ENCODE assay signal across 8 mouse cellular contexts in genomic region chr11:105270155-105270554, GRCm38 (mm10). TPM values are rescaled to one million over a fixed set of nuclear protein-coding genes. Genes with fewer than 3 reads are reported as not detected.
A peak's percentile ranks its signal among the peaks of the same experiment; 100 is the strongest.
DNase-seq lines count a peak whose midpoint lies in the region; ATAC-seq and TF ChIP-seq lines count a peak whose summit lies in the region.

No protein-coding gene starts in this region.

- H3K4me2 ChIP-seq in hindbrain, embryonic 14.5 days (replicated peaks), result no peak overlapping the region
- no peak overlapping the region for H3K4me2 ChIP-seq in hindbrain, embryonic 13.5 days
- H3K4me2 ChIP-seq in kidney, postnatal 0 days (ENCODE audit: low read length), result no peak overlapping the region

- no peaks in the 10 kb centered on the region for H3K9me3 ChIP-seq in hindbrain, embryonic 14.5 days (ENCODE audit: control insufficient read depth, low read length)
- no peaks in the 10 kb centered on the region for H3K9me3 ChIP-seq in hindbrain, embryonic 13.5 days
- H3K9me3 ChIP-seq in embryonic facial prominence, embryonic 10.5 days, result no peaks in the 10 kb centered on the region
- H3K9me3 ChIP-seq in kidney, postnatal 0 days (replicated peaks; ENCODE audit: low read length), result no peaks in the 10 kb centered on the region

- no peak for ATAC-seq in hindbrain, embryonic 14.5 days (ENCODE audit: low FRiP score)
- ATAC-seq in hindbrain, embryonic 13.5 days (ENCODE audit: low FRiP score), result no peak
- ATAC-seq in kidney, postnatal 0 days (replicated peaks; ENCODE audit: low FRiP score, low read depth), result no peak

- peak; percentile 73 for TF ChIP-seq CTCF in kidney, postnatal 0 days (IDR thresholded peaks at IDR 0.05; ENCODE audit: low read depth)

- no peaks in the 10 kb centered on the region for H3K4me1 ChIP-seq in hindbrain, embryonic 14.5 days (replicated peaks; ENCODE audit: control insufficient read depth, insufficient read depth, low read length)
- no peaks in the 10 kb centered on the region for H3K4me1 ChIP-seq in hindbrain, embryonic 13.5 days (replicated peaks)
- no peaks in the 10 kb centered on the region for H3K4me1 ChIP-seq in embryonic facial prominence, embryonic 10.5 days
- no peaks in the 10 kb centered on the region for H3K4me1 ChIP-seq in kidney, postnatal 0 days (replicated peaks; ENCODE audit: insufficient read depth, low read length)

- no peak overlapping the region for H3K27ac ChIP-seq in hindbrain, embryonic 14.5 days
- no peak overlapping the region for H3K27ac ChIP-seq in hindbrain, embryonic 13.5 days
- H3K27ac ChIP-seq in embryonic facial prominence, embryonic 10.5 days (replicated peaks), result no peak overlapping the region
- no peak overlapping the region for H3K27ac ChIP-seq in kidney, postnatal 0 days

- WGBS in hindbrain, embryonic 14.5 days, result 11% methylated on average over 2 of the region's 2 CpGs
- 16% methylated on average over 2 of the region's 2 CpGs for WGBS in hindbrain, embryonic 13.5 days
- 19% methylated on average over 2 of the region's 2 CpGs for WGBS in embryonic facial prominence, embryonic 10.5 days
- 20% methylated on average over 2 of the region's 2 CpGs for WGBS in kidney, postnatal 0 days

- DNase-seq in hindbrain, embryonic 14.5 days (ENCODE audit: low spot score), result peak; percentile 77
- peak; percentile 39 for DNase-seq in CD4-positive helper T cell, adult 2 months (ENCODE audit: low read depth, low spot score)
- peak; percentile 84 for DNase-seq in adipocyte (ENCODE audit: low spot score)
- peak; percentile 62 for DNase-seq in embryonic facial prominence, embryonic 10.5 days (ENCODE audit: low spot score)
- DNase-seq in kidney, postnatal 0 days (ENCODE audit: low spot score), result peak; percentile 84
- DNase-seq in lung, postnatal 36 days, result peak; percentile 83
- no peak for DNase-seq in ovary, postnatal 14 days (ENCODE audit: low spot score)

- no peaks in the 10 kb centered on the region for H3K27me3 ChIP-seq in hindbrain, embryonic 14.5 days (ENCODE audit: control insufficient read depth, insufficient read depth, low read length)
- H3K27me3 ChIP-seq in hindbrain, embryonic 13.5 days, result no peaks in the 10 kb centered on the region
- H3K27me3 ChIP-seq in embryonic facial prominence, embryonic 10.5 days (replicated peaks; ENCODE audit: low read depth, poor library complexity, severe bottlenecking), result no peaks in the 10 kb centered on the region
- no peaks in the 10 kb centered on the region for H3K27me3 ChIP-seq in kidney, postnatal 0 days (ENCODE audit: insufficient read depth, low read length)

- H3K36me3 ChIP-seq in hindbrain, embryonic 14.5 days (replicated peaks; ENCODE audit: control insufficient read depth, insufficient read depth), result peaks cover 69% of the 10 kb centered on the region
- peaks cover 30% of the 10 kb centered on the region for H3K36me3 ChIP-seq in hindbrain, embryonic 13.5 days
- H3K36me3 ChIP-seq in embryonic facial prominence, embryonic 10.5 days (replicated peaks), result peaks cover 81% of the 10 kb centered on the region
- peaks cover 31% of the 10 kb centered on the region for H3K36me3 ChIP-seq in kidney, postnatal 0 days (ENCODE audit: insufficient read depth, low read length)

- H3K4me3 ChIP-seq in hindbrain, embryonic 14.5 days (replicated peaks; ENCODE audit: low read length), result no peak overlapping the region
- H3K4me3 ChIP-seq in hindbrain, embryonic 13.5 days, result no peak overlapping the region
- H3K4me3 ChIP-seq in embryonic facial prominence, embryonic 10.5 days, result no peak overlapping the region
- no peak overlapping the region for H3K4me3 ChIP-seq in kidney, postnatal 0 days (replicated peaks; ENCODE audit: low read depth, low read length)

- H3K9ac ChIP-seq in hindbrain, embryonic 14.5 days, result no peak overlapping the region
- no peak overlapping the region for H3K9ac ChIP-seq in hindbrain, embryonic 13.5 days
- H3K9ac ChIP-seq in kidney, postnatal 0 days (ENCODE audit: low read depth, low read length), result no peak overlapping the region

RNA-seq across cellular contexts. Expression of gene Mrc2, which starts 22.3 kb away (rescaled TPM):
- polyA plus RNA-seq in hindbrain, embryonic 14.5 days (2014; fragmentation: Nextera tagmentation; extraction: Ambion mirVana), result 3.4 and 3.7 TPM in 2 replicates
- 5.3 and 5.5 TPM in 2 replicates for polyA plus RNA-seq in hindbrain, embryonic 13.5 days (2015; fragmentation: Nextera tagmentation; extraction: Ambion mirVana)
- polyA plus RNA-seq in embryonic facial prominence, embryonic 10.5 days (2016; fragmentation: Nextera tagmentation; extraction: Ambion mirVana), result 26.9 and 27.6 TPM in 2 replicates
- 9.5 TPM in 2 replicates for polyA plus RNA-seq in kidney, postnatal 0 days (2015; fragmentation: Nextera tagmentation; extraction: Ambion mirVana)
